Mouse (Mus musculus) small intestine, adult 10 weeks (tissue): ENCODE data around the gene Gm8300. TPM values are rescaled to one million over a fixed set of nuclear protein-coding genes. Genes with fewer than 3 reads are reported as not detected.

Experiments
- polyA plus RNA-seq: library from polyadenylated mRNA; stranded (reverse); fragments of 350-450 nt; fragmentation: Illumina TruSeq; extraction: RNeasy Lipid Tissue Mini Kit (QIAGEN cat#74804); gene quantifications from one replicate; pipeline ENCODE4 v1.2.3, GENCODE M21; 2014; ENCODE audit warnings: low replicate concordance

The Gm8300 gene
- polyA plus RNA-seq, result not detected

GRCm38 (mm10) chr12:87514016-87514415, at the start of gene Gm8300:
Gm8300 (plus strand) TSS chr12:87514316.

GRCm38 (mm10) chr12:87471964-87472786, 41.9 kb upstream of the Gm8300 start, which contains the start of gene Snw1:
Snw1 (minus strand) TSS chr12:87472274.

DNA sequence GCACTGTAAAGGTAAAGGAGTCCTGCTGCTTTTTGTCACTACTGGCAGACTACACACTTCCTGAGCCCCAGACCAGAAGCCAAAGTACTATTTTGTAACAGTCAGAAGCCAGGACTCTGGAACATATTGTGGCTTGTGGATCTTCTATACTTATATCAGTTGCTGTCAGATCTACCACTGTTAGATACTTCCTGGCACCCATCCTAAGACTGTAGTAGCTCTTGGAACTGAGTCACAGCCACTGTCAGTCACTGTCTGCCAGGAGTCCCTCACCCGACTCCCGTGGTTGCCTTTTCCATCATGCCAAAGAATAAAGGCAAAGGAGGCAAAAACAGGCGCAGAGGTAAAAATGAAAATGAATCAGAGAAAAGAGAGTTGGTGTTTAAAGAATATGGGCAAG, 19.7 kb upstream of the Gm8300 start, which contains the start of gene Gm5788:
Gene Gm5788, plus strand, starts transcription at position 301 of the 400 bp plus-strand sequence.

Other genes with a start within 250 kb of the Gm8300 start
- 17.3 TPM for gene Vipas39, start 248.1 kb upstream of the Gm8300 start, polyA plus RNA-seq
- 57.7 TPM for gene Ahsa1, start 247.8 kb upstream of the Gm8300 start, polyA plus RNA-seq
- gene Ism2, start 214.6 kb upstream of the Gm8300 start, polyA plus RNA-seq, result not detected
- 289 TPM for gene Sptlc2, start 126.0 kb upstream of the Gm8300 start, polyA plus RNA-seq
- 136 TPM for gene Slirp, start 70.4 kb upstream of the Gm8300 start, polyA plus RNA-seq
- 18.1 TPM for gene Alkbh1, start 70.3 kb upstream of the Gm8300 start, polyA plus RNA-seq
- gene Snw1, start 42.0 kb upstream of the Gm8300 start, polyA plus RNA-seq, result 59.3 TPM
- gene Gm5788, start 19.6 kb upstream of the Gm8300 start, polyA plus RNA-seq, result not detected
- not detected for gene Oog1, start 88.4 kb downstream of the Gm8300 start, polyA plus RNA-seq
- gene Gm4027, start 104.6 kb downstream of the Gm8300 start, polyA plus RNA-seq, result not detected
- gene Gm16381, start 130.3 kb downstream of the Gm8300 start, polyA plus RNA-seq, result not detected